Mouse (Mus musculus) urinary bladder, postnatal 10 days (tissue): ENCODE results near the gene Zfp189.
"Not testable (repeated sequence)": the region's sequence is repeated elsewhere in the genome, so short reads cannot be mapped to it uniquely, and the experiment has no call there.

Experiments
- DNase-seq: peaks from one replicate; pipeline ENCODE4 v3.0.0; 2022; ENCODE audit warnings: low spot score

Gene Zfp189

DNA sequence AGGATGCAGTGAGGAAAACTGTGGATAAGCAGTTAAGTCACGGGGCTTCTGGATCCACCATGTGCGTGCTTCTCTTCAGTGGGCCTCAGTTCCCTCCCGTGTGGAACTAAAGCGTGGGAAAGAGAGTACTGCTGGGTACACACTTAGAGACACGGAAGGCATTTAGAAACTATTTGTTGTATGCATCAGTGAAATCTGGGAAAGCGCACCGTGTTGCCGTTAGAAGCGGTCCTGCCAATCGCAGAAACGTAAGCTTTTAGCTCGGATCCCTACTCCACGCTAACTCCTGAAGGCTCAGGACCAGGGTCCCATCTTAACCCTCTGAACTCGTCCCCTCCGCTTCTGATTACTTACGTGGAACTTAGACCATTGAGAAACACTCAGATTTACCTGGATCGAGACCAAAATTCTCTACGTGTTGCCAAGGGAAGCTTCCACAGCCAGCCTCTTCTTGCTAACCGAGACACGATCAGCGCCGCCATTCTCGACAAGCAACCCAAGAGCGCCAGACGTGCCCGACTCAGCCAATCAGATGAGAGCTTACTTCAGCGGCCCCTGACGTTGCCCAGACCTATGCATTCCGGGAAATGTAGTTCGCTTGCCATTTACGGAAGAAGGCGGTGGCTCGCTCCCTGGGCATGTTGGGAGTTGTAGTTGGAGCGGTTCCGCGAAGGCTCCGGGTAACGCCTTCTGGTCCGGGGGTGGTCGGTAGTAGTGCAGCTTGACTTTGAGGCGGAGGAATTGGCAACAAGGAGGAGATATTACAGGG, at the start of gene Zfp189, which contains the start of gene Mrpl50:
Zfp189 (plus strand) TSS at position 605 of the 769 bp plus-strand sequence.
Mrpl50 (minus strand) TSS at position 522 of the 769 bp plus-strand sequence.
- DNase-seq = peak; percentile 63

DNA sequence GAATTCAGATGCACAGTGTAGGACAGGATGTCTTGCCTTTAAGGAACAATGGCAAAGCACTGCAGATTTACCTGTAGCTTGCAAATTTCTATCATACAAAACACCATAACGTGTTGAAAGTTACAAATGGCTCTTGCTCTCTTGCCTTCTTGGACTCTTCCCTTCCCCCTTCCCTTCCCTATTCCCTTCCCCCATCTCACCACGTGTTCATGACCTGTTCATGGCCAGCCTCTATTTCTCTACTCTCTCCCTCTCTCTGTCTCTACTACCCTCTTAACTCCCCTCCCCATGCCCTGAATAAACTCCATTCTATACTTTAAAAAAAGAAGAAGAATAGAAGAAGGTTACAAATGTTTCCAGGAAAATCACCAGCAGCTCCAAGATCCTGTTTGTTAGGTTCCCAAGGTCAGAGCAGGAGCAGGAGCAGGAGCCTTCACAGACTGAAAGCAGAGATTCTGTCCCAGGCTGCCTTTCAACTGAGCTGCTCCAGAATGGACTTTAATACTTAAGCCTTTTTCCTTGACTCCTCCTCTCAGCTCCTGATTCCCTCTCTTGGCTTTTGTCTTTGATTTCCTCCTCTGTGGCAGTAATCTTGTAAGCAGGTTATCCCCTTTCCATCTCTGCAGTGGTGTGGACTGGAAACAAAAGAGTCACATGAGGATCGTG, 47.4 kb upstream of the Zfp189 start, which contains the start of gene Acnat1:
Acnat1 (minus strand) TSS at position 478 of the 666 bp plus-strand sequence.
- DNase-seq = no peak

DNA sequence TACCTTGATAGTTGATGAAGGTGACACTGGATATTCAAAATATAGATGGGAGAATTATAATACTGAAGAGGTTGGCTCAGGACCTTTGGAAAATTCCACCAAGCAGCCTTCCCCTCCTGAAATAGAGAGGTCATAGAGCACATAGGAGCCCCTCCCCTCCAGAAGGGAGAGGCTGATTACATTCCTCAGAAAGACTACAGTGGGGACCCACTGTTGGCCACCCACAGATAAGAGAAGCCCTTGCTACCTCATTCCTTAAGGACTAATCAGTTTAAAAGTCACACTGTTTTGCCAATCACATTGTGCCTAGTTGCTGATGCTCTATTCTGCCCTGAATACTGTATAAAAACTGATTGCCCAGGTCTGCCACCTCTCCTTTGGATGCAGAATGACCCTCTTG, 46.4 kb upstream of the Zfp189 start:
- no peak for DNase-seq

- DNase-seq = no peak
Observed at GRCm38 (mm10) chr4:49478118-49478877, 42.7 kb upstream of the Zfp189 start.

- not testable (repeated sequence) for DNase-seq
Observed at GRCm38 (mm10) chr4:49479035-49479434, 41.9 kb upstream of the Zfp189 start.

DNA sequence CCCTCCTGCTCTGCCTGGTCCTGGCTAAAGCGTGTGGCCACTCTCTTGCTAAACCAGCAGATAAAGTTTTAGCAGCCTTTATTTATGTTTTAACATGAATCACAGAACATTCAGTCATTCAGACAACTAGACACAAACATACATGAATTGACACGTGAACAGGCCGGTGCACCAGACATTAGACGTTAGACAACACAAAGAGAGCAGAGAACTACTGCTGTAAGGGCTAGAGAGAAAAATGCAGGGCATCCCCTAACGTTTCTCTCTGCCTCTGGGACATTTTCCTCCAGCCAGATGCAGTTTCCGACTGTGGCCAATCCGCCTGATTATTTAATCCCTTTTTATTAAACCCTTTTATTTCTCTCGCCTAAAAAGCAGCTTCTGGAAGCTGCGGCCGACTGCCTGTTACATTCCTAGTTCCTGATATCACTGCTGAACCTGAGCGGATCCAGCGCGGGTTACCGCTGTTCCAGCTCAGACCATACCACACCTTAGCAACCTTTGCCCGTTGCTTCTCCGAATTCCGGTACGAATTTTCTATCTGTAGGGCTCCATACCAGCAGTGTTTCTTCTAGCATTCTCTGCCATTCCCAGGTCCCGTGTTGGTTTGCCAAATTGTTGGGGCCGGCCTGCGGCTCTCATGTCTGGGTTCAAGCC, 40.7 kb upstream of the Zfp189 start:
- DNase-seq = no peak

GRCm38 (mm10) chr4:49480896-49481295, 40.1 kb upstream of the Zfp189 start:
- DNase-seq = no peak

DNA sequence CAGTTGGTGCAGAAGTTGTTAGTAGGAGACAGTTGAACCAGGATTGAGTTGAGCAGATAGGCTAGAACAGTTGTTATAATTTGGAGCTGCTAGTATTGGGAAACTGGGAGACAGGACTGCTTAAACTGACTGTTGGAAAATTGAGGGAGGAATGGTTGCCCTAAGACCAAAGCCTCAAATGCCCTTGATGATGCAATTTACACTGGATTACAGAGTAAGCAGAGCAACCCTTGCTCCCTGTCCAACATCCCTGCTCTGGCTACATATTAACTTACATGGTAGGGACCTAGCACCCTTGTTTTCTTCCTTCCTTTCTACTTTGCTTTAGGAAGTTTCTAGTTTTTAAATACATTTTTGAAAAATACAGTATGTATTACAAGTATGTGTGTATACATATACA, 35.5 kb upstream of the Zfp189 start:
- no peak for DNase-seq

DNA sequence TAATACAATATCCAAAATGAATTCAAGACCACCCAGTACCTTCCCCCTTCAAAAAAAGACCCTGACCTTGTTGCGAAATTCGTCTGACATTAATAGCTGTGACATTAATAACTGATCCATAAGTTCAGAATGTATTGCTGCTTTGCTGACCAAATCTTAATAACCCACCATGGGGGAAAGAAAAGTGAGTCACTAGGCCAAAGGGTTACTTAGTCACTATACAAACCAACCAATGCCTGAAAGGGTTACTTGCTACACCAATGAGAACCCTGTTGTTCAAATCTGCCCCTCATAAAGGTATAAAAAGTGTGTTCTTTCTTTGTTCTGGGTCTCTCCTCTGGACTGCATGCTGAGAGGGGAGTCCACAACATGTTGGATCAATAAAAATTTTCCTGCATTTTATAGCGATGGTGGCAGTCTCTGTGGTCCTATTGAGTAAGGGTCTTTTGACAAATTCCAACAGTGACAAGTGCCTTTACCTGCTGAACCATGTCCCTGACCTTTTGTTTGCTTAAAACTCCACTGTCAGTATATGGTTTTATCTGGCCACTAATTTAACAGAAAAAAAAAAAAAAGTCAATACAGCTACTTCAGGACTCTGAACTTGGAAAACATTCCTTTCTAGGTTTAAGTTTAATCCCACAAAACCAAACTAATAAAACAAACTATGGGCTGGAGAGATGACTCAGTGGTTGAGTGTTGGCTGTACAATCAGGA, 34.9 kb upstream of the Zfp189 start:
- not testable (repeated sequence) for DNase-seq

DNA sequence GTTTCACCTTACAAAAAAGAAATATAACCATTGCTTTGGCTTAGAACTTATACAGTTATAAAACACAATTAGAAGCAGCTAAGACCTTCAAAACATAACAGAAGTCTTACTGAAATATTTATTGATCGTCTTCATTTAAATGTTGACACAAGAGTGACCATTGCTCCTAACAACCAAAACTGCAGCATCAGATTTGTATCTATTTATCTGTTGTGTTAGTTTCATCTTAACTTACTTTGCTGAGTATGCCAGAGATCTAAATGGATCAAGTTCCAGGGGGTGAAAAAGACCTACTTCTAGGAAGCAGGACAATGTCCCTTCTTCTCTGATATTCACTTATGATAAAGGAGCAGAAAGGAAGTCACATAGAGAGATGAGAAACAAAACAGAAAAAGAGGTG, 17.4 kb upstream of the Zfp189 start:
- DNase-seq = no peak

GRCm38 (mm10) chr4:49506386-49506785, 14.6 kb upstream of the Zfp189 start, which contains the start of gene Baat:
TSS of gene Baat (minus strand) at chr4:49506557.
- no peak for DNase-seq

- DNase-seq = no peak
Observed at GRCm38 (mm10) chr4:49509183-49509582, 11.8 kb upstream of the Zfp189 start.

GRCm38 (mm10) chr4:49510236-49510835, 10.6 kb upstream of the Zfp189 start:
- not testable (repeated sequence) for DNase-seq

DNA sequence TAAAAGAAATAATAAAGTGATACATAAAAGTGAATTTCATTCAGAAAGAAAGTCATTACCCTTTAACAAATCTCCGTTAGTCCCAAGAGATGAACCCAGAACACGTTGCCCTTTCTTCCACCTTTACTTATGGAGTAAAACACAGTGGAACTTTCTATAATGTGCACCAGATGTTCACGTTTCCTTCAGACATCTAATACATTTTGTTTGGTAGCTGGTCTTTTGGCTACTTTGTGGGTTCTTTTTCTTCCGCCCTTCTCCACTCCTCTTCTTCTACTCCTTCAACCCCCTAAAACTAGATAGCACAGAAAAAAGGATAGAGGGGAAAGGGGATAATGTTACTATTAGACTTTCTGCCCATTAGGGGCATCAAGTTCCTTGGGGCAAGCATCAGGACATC, 8.3 kb upstream of the Zfp189 start:
- no peak for DNase-seq

DNA sequence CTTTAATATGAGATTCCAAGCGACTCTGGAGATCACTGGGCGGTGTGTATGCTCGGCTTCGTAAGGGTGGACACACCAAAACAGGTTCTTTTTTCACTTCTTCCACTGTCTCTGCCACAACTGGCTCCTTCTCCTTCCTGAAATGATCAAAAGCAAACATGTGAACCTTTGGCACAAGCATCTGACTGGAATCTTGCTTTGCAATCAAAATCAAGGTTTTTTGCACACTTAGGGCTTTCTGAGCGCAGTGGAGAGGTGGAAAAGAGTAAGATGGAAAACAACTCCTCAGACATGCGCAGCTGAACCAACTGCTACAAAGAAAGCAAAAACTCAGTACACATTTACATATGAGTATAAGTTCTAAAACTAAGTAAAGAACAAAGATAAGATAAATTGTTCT, 6.5 kb upstream of the Zfp189 start:
- DNase-seq = no peak

DNA sequence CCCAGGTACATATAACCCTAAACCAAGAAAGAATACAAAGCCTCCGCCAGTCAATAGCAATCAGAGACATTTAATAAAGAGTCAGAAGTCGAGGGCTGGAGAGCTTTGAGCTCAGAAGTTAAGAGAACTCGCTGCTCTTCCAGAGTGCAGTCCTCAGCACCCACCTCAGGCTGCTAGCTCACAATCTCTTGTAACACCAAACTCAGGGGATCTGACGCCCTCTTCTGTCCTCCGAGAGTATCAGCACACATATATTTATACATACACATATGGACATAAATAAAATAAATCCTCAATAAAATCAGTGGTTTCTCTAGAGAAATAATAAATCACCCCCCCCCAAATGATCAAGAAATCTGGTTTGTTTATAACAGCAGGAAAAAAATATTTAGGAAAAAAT, 1.5 kb upstream of the Zfp189 start:
- no peak for DNase-seq

GRCm38 (mm10) chr4:49521346-49521745, 370 bp downstream of the Zfp189 start:
- DNase-seq = no peak

- no peak for DNase-seq
Observed at GRCm38 (mm10) chr4:49522576-49522975, 1.6 kb downstream of the Zfp189 start.

DNA sequence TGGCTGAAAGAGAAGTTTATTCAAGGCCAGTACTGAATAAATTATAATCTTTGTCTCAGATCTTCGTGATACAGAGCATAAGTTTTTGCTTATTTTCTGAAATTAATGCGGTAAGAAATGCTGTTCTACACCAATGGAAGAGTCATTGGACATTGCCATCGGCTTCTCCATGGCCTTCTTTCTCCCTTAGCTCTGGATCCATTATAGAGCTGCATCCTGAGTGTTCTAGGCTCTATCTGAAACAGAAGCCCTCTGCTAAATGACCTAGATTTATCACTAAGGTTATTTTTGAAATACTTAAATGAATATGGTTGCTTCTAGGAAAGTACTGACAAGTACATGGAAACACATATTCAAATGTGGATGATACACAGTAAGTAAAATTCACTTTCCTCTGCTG, 14.1 kb downstream of the Zfp189 start:
- no peak for DNase-seq

- DNase-seq = no peak
Observed at GRCm38 (mm10) chr4:49535675-49536294, 14.8 kb downstream of the Zfp189 start.
